1 mouse cellular context compared by ENCODE assay signal in genomic region chr11:109884126-109884525, GRCm38 (mm10).
TF ChIP-seq lines count a peak whose summit lies in the region.

No protein-coding gene starts in this region.

TF ChIP-seq in MEL, 35 proteins besides CTCF, POLR2A, EP300 and RAD21 (continued from another document):
- TF ChIP-seq USF1 (IDR thresholded peaks at IDR 0.05; ENCODE audit: low read depth, low read length) (no peak), JUND (IDR thresholded peaks at IDR 0.05; ENCODE audit: low read depth, low read length) (no peak)
TF ChIP-seq in MEL: peak in this region for 3.
